Mouse (Mus musculus) myocyte (in vitro differentiated cells): ENCODE measurements around the gene Ccl9. TPM values are rescaled to one million over a fixed set of nuclear protein-coding genes. Genes with fewer than 3 reads are reported as not detected.

ENCODE experiments used
- H3K27me3 ChIP-seq: one replicate; pipeline ENCODE4 v1.6.1; 2011; ENCODE audit not compliant: control insufficient read depth, insufficient read depth, insufficient read length
- H3K36me3 ChIP-seq: one replicate; pipeline ENCODE4 v1.6.1; 2011; ENCODE audit not compliant: control insufficient read depth, insufficient read depth
- H3K4me2 ChIP-seq: one replicate; pipeline ENCODE4 v1.6.1; 2011; ENCODE audit warnings: low read depth, control low read depth
- H3K4me3 ChIP-seq: one replicate; pipeline ENCODE4 v1.5.1; 2011; ENCODE audit warnings: mild to moderate bottlenecking, control low read depth, moderate library complexity
- H3K79me2 ChIP-seq: one replicate; pipeline ENCODE4 v1.6.1; 2011; ENCODE audit not compliant: control insufficient read depth, insufficient read depth
- H3ac ChIP-seq: one replicate; pipeline ENCODE4 v1.6.1; 2011; ENCODE audit not compliant: control insufficient read depth, insufficient read length
- CEBPB ChIP-seq: IDR thresholded peaks from 2 replicates; pipeline ENCODE4 v1.6.1; 2011; ENCODE audit warnings: mild to moderate bottlenecking, moderate library complexity; ENCODE audit not compliant: poor library complexity, insufficient read depth, severe bottlenecking
- E2F4 ChIP-seq: IDR thresholded peaks from one replicate; pipeline ENCODE4 v1.6.1; 2011; ENCODE audit warnings: mild to moderate bottlenecking, control low read depth, moderate library complexity; ENCODE audit not compliant: insufficient read depth
- MAX ChIP-seq: IDR thresholded peaks from one replicate; pipeline ENCODE4 v1.6.1; 2011; ENCODE audit warnings: low read depth, mild to moderate bottlenecking, control low read depth
- MYOD1 ChIP-seq, 3 experiments: IDR thresholded peaks; one replicate each; pipeline ENCODE4 v1.6.1; 2011; ENCODE audit warnings: control low read depth in 2 of 3, low read depth in 2 of 3, mild to moderate bottlenecking in 2 of 3, moderate library complexity in 1 of 3; ENCODE audit not compliant: insufficient read length in 2 of 3, control insufficient read depth in 1 of 3
- MYOG ChIP-seq, 3 experiments: IDR thresholded peaks; one replicate each; pipeline ENCODE4 v1.6.1; 2011; ENCODE audit warnings: control low read depth in 2 of 3, low read depth in 2 of 3, mild to moderate bottlenecking in 2 of 3; ENCODE audit not compliant: insufficient read length in 2 of 3, control insufficient read depth in 1 of 3, insufficient read depth in 1 of 3
- POLR2A ChIP-seq: IDR thresholded peaks from one replicate; pipeline ENCODE4 v1.6.1; 2011; ENCODE audit warnings: low read depth, mild to moderate bottlenecking, control low read depth, moderate library complexity; ENCODE audit not compliant: insufficient read length
- POLR2AphosphoS2 ChIP-seq: IDR thresholded peaks from one replicate; pipeline ENCODE4 v1.6.1; 2011; ENCODE audit warnings: low read depth, control low read depth; ENCODE audit not compliant: insufficient read length
- REST ChIP-seq: IDR thresholded peaks from one replicate; pipeline ENCODE4 v1.6.1; 2011; ENCODE audit warnings: mild to moderate bottlenecking, control low read depth, moderate library complexity; ENCODE audit not compliant: insufficient read depth, insufficient read length
- SRF ChIP-seq: IDR thresholded peaks from one replicate; pipeline ENCODE4 v1.6.1; 2011; ENCODE audit warnings: low read depth; ENCODE audit not compliant: control insufficient read depth, insufficient read length
- TCF12 ChIP-seq: IDR thresholded peaks from one replicate; pipeline ENCODE4 v1.6.1; 2011; ENCODE audit warnings: mild to moderate bottlenecking, control low read depth; ENCODE audit not compliant: poor library complexity, insufficient read depth, severe bottlenecking
- TCF3 ChIP-seq: IDR thresholded peaks from one replicate; pipeline ENCODE4 v1.6.1; 2011; ENCODE audit warnings: low read depth, control low read depth; ENCODE audit not compliant: insufficient read length
- USF1 ChIP-seq: IDR thresholded peaks from one replicate; pipeline ENCODE4 v1.6.1; 2011; ENCODE audit warnings: low read depth, mild to moderate bottlenecking, control low read depth, moderate library complexity
- polyA plus RNA-seq: library from polyadenylated mRNA; unstranded; fragments of >200 nt; fragmentation: generic; extraction: Trizol; gene quantifications from one replicate; pipeline ENCODE4 v1.2.1, GENCODE M21; 2012; ENCODE audit warnings: missing spikeins

The Ccl9 gene
- polyA plus RNA-seq, 1 experiment, result 8.2 TPM

- Histone ChIP-seq H3K4me3 (no peak overlapping the region), H3K36me3 (no peaks in the 10 kb centered on the region), H3K79me2 (no peaks in the 10 kb centered on the region), H3K4me2 (no peak overlapping the region), H3ac (no peak overlapping the region), H3K27me3 (no peaks in the 10 kb centered on the region)
- TF ChIP-seq USF1, result no peak
- TF ChIP-seq MYOD1 (IDR thresholded peaks at IDR 0.05; ENCODE audit: control insufficient read depth in 1 of 3, insufficient read length in 2 of 3, low read depth in 2 of 3), result no peak
- no peak for TF ChIP-seq E2F4
- TF ChIP-seq SRF, result no peak
- TF ChIP-seq POLR2AphosphoS2, result no peak
- no peak for TF ChIP-seq POLR2A
- no peak for TF ChIP-seq MAX
- no peak for TF ChIP-seq TCF12
- no peak for TF ChIP-seq MYOG (IDR thresholded peaks at IDR 0.05; ENCODE audit: control insufficient read depth in 1 of 3, insufficient read depth in 1 of 3, insufficient read length in 2 of 3, low read depth in 2 of 3)
- TF ChIP-seq TCF3, result no peak
- no peak for TF ChIP-seq CEBPB
- no peak for TF ChIP-seq REST
Observed at GRCm38 (mm10) chr11:83572223-83572622, 6.2 kb downstream of the Ccl9 start.

DNA sequence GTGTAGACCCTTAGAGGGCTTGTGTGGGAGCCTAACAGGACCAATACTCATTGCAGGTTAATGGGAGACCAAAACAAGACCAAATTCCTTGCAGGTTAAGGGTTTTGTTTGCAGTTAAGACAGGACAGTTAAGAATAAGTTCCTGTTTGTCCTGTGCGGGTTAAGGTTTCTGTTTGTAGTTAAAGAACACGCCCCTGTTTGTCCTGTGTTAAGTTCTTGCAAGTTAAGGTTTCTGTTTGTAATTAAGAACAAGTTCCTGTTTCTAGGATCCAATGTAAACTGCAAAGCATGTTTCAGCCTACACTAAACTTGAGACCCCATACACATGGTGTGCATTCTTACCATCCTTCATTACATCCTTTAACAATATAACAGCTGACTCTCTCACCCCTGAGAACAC is 8.2 kb downstream of the Ccl9 start:
- TF ChIP-seq TCF12 (no peak), MYOG (IDR thresholded peaks at IDR 0.05; ENCODE audit: control insufficient read depth in 1 of 3, insufficient read depth in 1 of 3, insufficient read length in 2 of 3, low read depth in 2 of 3) (no peak), MAX (no peak), SRF (no peak), E2F4 (no peak), TCF3 (no peak), POLR2A (no peak), USF1 (no peak), REST (no peak), POLR2AphosphoS2 (no peak), CEBPB (no peak), MYOD1 (IDR thresholded peaks at IDR 0.05; ENCODE audit: control insufficient read depth in 1 of 3, insufficient read length in 2 of 3, low read depth in 2 of 3) (no peak)
- no peaks in the 10 kb centered on the region for H3K79me2 ChIP-seq
- H3K36me3 ChIP-seq, result no peaks in the 10 kb centered on the region
- no peak overlapping the region for H3ac ChIP-seq
- H3K4me2 ChIP-seq, result no peak overlapping the region
- no peaks in the 10 kb centered on the region for H3K27me3 ChIP-seq
- no peak overlapping the region for H3K4me3 ChIP-seq

DNA sequence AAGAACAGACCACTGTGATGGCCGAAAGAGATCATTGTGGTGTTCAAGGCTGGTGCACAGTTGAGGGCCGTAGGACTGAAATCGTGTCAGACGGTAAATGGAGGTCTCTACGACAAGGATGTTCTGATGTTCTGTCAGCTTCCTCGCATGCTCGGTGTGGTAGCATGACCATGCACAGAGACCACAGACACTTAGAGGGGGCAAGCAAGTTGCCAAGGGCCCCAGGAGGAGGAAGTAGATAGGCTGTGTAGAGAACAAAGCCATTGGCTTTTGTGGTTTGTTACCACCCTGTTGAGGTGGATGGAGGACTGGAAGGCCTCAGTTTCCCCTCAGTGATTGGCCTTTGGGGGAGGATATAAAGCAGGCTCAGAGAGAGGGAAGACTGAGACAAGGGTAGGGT is 9.2 kb downstream of the Ccl9 start:
- Histone ChIP-seq H3K79me2 (no peaks in the 10 kb centered on the region), H3K4me3 (no peak overlapping the region), H3K4me2 (no peak overlapping the region), H3ac (no peak overlapping the region), H3K36me3 (no peaks in the 10 kb centered on the region), H3K27me3 (no peaks in the 10 kb centered on the region)
- no peak for TF ChIP-seq POLR2A
- TF ChIP-seq USF1, result no peak
- no peak for TF ChIP-seq MYOG (IDR thresholded peaks at IDR 0.05; ENCODE audit: control insufficient read depth in 1 of 3, insufficient read depth in 1 of 3, insufficient read length in 2 of 3, low read depth in 2 of 3)
- no peak for TF ChIP-seq MAX
- TF ChIP-seq POLR2AphosphoS2, result no peak
- no peak for TF ChIP-seq TCF3
- TF ChIP-seq SRF, result no peak
- TF ChIP-seq CEBPB, result no peak
- TF ChIP-seq MYOD1 (IDR thresholded peaks at IDR 0.05; ENCODE audit: control insufficient read depth in 1 of 3, insufficient read length in 2 of 3, low read depth in 2 of 3), result no peak
- TF ChIP-seq REST, result no peak
- no peak for TF ChIP-seq TCF12
- TF ChIP-seq E2F4, result no peak

DNA sequence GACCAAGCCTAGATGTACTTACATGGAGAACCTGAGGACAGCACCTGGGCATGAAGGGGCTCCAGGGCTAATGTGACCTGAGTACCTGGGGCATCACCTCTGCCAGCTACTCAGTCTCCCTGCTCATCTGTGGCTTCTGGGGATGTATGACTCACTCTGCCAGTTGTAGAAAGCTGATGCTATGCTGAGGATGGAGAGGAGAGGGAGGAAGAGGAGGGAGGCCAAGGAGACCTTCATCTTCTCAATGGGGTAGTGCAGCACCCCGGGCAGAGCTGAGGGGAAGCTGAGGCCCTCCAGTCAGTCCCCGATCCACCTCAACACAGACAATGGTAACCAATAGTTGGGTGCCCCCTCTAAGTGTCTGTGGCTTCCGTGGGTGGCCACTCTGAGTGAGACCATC is 9.7 kb downstream of the Ccl9 start:
- Histone ChIP-seq H3K4me2 (no peak overlapping the region), H3K27me3 (no peaks in the 10 kb centered on the region), H3K36me3 (no peaks in the 10 kb centered on the region), H3K4me3 (no peak overlapping the region), H3ac (no peak overlapping the region), H3K79me2 (no peaks in the 10 kb centered on the region)
- TF ChIP-seq REST (no peak), TCF3 (no peak), TCF12 (no peak), MYOG (IDR thresholded peaks at IDR 0.05; ENCODE audit: control insufficient read depth in 1 of 3, insufficient read depth in 1 of 3, insufficient read length in 2 of 3, low read depth in 2 of 3) (no peak), SRF (no peak), POLR2A (no peak), MYOD1 (IDR thresholded peaks at IDR 0.05; ENCODE audit: control insufficient read depth in 1 of 3, insufficient read length in 2 of 3, low read depth in 2 of 3) (no peak), USF1 (no peak), CEBPB (no peak), POLR2AphosphoS2 (no peak), E2F4 (no peak)

DNA sequence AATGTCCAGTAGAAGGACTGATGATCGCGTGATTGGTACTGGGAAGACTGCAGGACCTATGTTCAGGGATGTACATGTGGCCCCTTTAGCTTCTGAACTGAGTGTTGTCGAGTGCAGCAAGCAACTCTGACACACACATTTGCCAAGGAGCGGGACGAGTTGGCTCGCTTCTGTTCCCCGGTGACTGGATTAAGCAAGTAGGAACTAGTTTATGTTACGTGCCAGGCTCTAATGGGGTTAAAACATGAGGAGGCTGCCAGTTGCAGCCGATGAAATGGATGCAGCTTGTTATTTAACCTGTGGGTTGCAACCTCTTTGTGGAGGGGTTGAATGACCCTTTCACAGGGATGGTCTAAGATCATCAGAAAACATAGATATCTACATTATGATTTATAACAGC is 10.4 kb downstream of the Ccl9 start:
- H3K4me2 ChIP-seq, result no peak overlapping the region
- H3K36me3 ChIP-seq, result no peaks in the 10 kb centered on the region
- H3K27me3 ChIP-seq, result no peaks in the 10 kb centered on the region
- no peak overlapping the region for H3K4me3 ChIP-seq
- H3ac ChIP-seq, result no peak overlapping the region
- TF ChIP-seq USF1, result no peak
- no peak for TF ChIP-seq MYOG (IDR thresholded peaks at IDR 0.05; ENCODE audit: control insufficient read depth in 1 of 3, insufficient read depth in 1 of 3, insufficient read length in 2 of 3, low read depth in 2 of 3)
- TF ChIP-seq SRF, result no peak
- no peak for TF ChIP-seq CEBPB
- no peak for TF ChIP-seq POLR2A
- TF ChIP-seq MAX, result no peak
- TF ChIP-seq POLR2AphosphoS2, result no peak
- no peak for TF ChIP-seq REST
- TF ChIP-seq TCF12, result no peak
- TF ChIP-seq E2F4, result no peak
- TF ChIP-seq TCF3, result no peak
- TF ChIP-seq MYOD1 (IDR thresholded peaks at IDR 0.05; ENCODE audit: control insufficient read depth in 1 of 3, insufficient read length in 2 of 3, low read depth in 2 of 3), result no peak
- no peaks in the 10 kb centered on the region for H3K79me2 ChIP-seq
